Mouse (Mus musculus): ENCODE results near the gene Pip4k2a. TPM values are rescaled to one million over a fixed set of nuclear protein-coding genes. Genes with fewer than 3 reads are reported as not detected.
A peak's percentile ranks its signal among the peaks of the same experiment; 100 is the strongest.

The Pip4k2a gene
- polyA plus RNA-seq, 1 experiment, result not detected

GRCm38 (mm10) chr2:19006124-19006523 lies 8.2 kb upstream of the Pip4k2a start:
- TF ChIP-seq POLR2A (IDR thresholded peaks at IDR 0.05; ENCODE audit: insufficient read depth, low read depth, low read length) (no peak), CTCF (IDR thresholded peaks at IDR 0.05; ENCODE audit: insufficient read depth, low read depth, low read length) (no peak)
- 95% methylated on average over 7 of the region's 7 CpGs for WGBS
- Histone ChIP-seq H3K4me3 (ENCODE audit: insufficient read depth, low read depth, low read length) (no peak overlapping the region), H3K27ac (ENCODE audit: insufficient read depth, low read depth, low read length) (no peak overlapping the region), H3K4me1 (ENCODE audit: control insufficient read depth, insufficient read depth, low read length) (no peaks in the 10 kb centered on the region)

GRCm38 (mm10) chr2:19004801-19005200 lies 6.9 kb upstream of the Pip4k2a start:
- WGBS, result 80% methylated on average over 10 of the region's 10 CpGs
- no peak overlapping the region for H3K27ac ChIP-seq (ENCODE audit: insufficient read depth, low read depth, low read length)
- TF ChIP-seq POLR2A (IDR thresholded peaks at IDR 0.05; ENCODE audit: insufficient read depth, low read depth, low read length) (no peak), CTCF (IDR thresholded peaks at IDR 0.05; ENCODE audit: insufficient read depth, low read depth, low read length) (no peak)

GRCm38 (mm10) chr2:18999395-18999794 lies 1.5 kb upstream of the Pip4k2a start:
- Histone ChIP-seq H3K4me3 (ENCODE audit: insufficient read depth, low read depth, low read length) (no peak overlapping the region), H3K4me1 (ENCODE audit: control insufficient read depth, insufficient read depth, low read length) (no peaks in the 10 kb centered on the region), H3K27ac (ENCODE audit: insufficient read depth, low read depth, low read length) (no peak overlapping the region)
- TF ChIP-seq POLR2A (IDR thresholded peaks at IDR 0.05; ENCODE audit: insufficient read depth, low read depth, low read length) (no peak), CTCF (IDR thresholded peaks at IDR 0.05; ENCODE audit: insufficient read depth, low read depth, low read length) (no peak)
- 97% methylated on average over 2 of the region's 2 CpGs for WGBS

More at GRCm38 (mm10) chr2:19004801-19005200, 6.9 kb upstream of the Pip4k2a start:
- Histone ChIP-seq H3K4me3 (ENCODE audit: insufficient read depth, low read depth, low read length) (no peak overlapping the region), H3K4me1 (ENCODE audit: control insufficient read depth, insufficient read depth, low read length) (no peaks in the 10 kb centered on the region)

GRCm38 (mm10) chr2:18997387-18997971 lies 447 bp downstream of the Pip4k2a start:
- no peak for TF ChIP-seq CTCF (IDR thresholded peaks at IDR 0.05; ENCODE audit: insufficient read depth, low read depth, low read length)
- no peak for TF ChIP-seq POLR2A (IDR thresholded peaks at IDR 0.05; ENCODE audit: insufficient read depth, low read depth, low read length)
- peak overlapping the region; percentile 82 for H3K27ac ChIP-seq (ENCODE audit: insufficient read depth, low read depth, low read length)
- H3K4me3 ChIP-seq (ENCODE audit: insufficient read depth, low read depth, low read length), result peak overlapping the region; percentile 87
- WGBS, result under 1% methylated on average over 46 of the region's 46 CpGs
- peaks cover 2% of the 10 kb centered on the region; the same call in 1 of the 2 replicates for H3K4me1 ChIP-seq (ENCODE audit: control insufficient read depth, insufficient read depth, low read length)

- WGBS, result under 1% methylated on average over 25 of the region's 25 CpGs
- peak overlapping the region; percentile 38; the same call in 1 of the 2 replicates for H3K27ac ChIP-seq (ENCODE audit: insufficient read depth, low read depth, low read length)
- no peak for TF ChIP-seq CTCF (IDR thresholded peaks at IDR 0.05; ENCODE audit: insufficient read depth, low read depth, low read length)
- TF ChIP-seq POLR2A (IDR thresholded peaks at IDR 0.05; ENCODE audit: insufficient read depth, low read depth, low read length), result no peak
- peak overlapping the region; percentile 87 for H3K4me3 ChIP-seq (ENCODE audit: insufficient read depth, low read depth, low read length)
- peaks cover 2% of the 10 kb centered on the region; the same call in 1 of the 2 replicates for H3K4me1 ChIP-seq (ENCODE audit: control insufficient read depth, insufficient read depth, low read length)
These were observed 1.3 kb downstream of the Pip4k2a start for GRCm38 (mm10) chr2:18996451-18997211.

GRCm38 (mm10) chr2:18992512-18993510 lies 5.1 kb downstream of the Pip4k2a start:
- peaks cover 2% of the 10 kb centered on the region; the same call in 1 of the 2 replicates for H3K4me1 ChIP-seq (ENCODE audit: control insufficient read depth, insufficient read depth, low read length)
- TF ChIP-seq POLR2A (IDR thresholded peaks at IDR 0.05; ENCODE audit: insufficient read depth, low read depth, low read length) (no peak), CTCF (IDR thresholded peaks at IDR 0.05; ENCODE audit: insufficient read depth, low read depth, low read length) (no peak)
- WGBS, result 78% methylated on average over 7 of the region's 7 CpGs
- H3K4me3 ChIP-seq (ENCODE audit: insufficient read depth, low read depth, low read length), result no peak overlapping the region
- no peak overlapping the region for H3K27ac ChIP-seq (ENCODE audit: insufficient read depth, low read depth, low read length)

- no peak for TF ChIP-seq POLR2A (IDR thresholded peaks at IDR 0.05; ENCODE audit: insufficient read depth, low read depth, low read length)
- TF ChIP-seq CTCF (IDR thresholded peaks at IDR 0.05; ENCODE audit: insufficient read depth, low read depth, low read length), result no peak
These were observed 9.0 kb downstream of the Pip4k2a start for GRCm38 (mm10) chr2:18988885-18989284.

GRCm38 (mm10) chr2:18985506-18985905 lies 12.4 kb downstream of the Pip4k2a start:
- 83% methylated on average over 3 of the region's 3 CpGs for WGBS
- TF ChIP-seq POLR2A (IDR thresholded peaks at IDR 0.05; ENCODE audit: insufficient read depth, low read depth, low read length), result no peak
- TF ChIP-seq CTCF (IDR thresholded peaks at IDR 0.05; ENCODE audit: insufficient read depth, low read depth, low read length), result no peak
- Histone ChIP-seq H3K27ac (ENCODE audit: insufficient read depth, low read depth, low read length) (no peak overlapping the region), H3K4me3 (ENCODE audit: insufficient read depth, low read depth, low read length) (no peak overlapping the region), H3K4me1 (ENCODE audit: control insufficient read depth, insufficient read depth, low read length) (no peaks in the 10 kb centered on the region)

More at GRCm38 (mm10) chr2:18988885-18989284, 9.0 kb downstream of the Pip4k2a start:
- peaks cover 2% of the 10 kb centered on the region; the same call in 1 of the 2 replicates for H3K4me1 ChIP-seq (ENCODE audit: control insufficient read depth, insufficient read depth, low read length)
- no peak overlapping the region for H3K27ac ChIP-seq (ENCODE audit: insufficient read depth, low read depth, low read length)
- H3K4me3 ChIP-seq (ENCODE audit: insufficient read depth, low read depth, low read length), result no peak overlapping the region
- 77% methylated on average over 3 of the region's 3 CpGs for WGBS
